Mouse (Mus musculus): Measurements from ENCODE around the gene Hipk2.
"Not testable (repeated sequence)": the region's sequence is repeated elsewhere in the genome, so short reads cannot be mapped to it uniquely, and the experiment has no call there.

The Hipk2 gene

GRCm38 (mm10) chr6:38701421-38701820, 174.5 kb downstream of the Hipk2 start:
- DNase-seq (ENCODE audit: low spot score): no peak

DNA sequence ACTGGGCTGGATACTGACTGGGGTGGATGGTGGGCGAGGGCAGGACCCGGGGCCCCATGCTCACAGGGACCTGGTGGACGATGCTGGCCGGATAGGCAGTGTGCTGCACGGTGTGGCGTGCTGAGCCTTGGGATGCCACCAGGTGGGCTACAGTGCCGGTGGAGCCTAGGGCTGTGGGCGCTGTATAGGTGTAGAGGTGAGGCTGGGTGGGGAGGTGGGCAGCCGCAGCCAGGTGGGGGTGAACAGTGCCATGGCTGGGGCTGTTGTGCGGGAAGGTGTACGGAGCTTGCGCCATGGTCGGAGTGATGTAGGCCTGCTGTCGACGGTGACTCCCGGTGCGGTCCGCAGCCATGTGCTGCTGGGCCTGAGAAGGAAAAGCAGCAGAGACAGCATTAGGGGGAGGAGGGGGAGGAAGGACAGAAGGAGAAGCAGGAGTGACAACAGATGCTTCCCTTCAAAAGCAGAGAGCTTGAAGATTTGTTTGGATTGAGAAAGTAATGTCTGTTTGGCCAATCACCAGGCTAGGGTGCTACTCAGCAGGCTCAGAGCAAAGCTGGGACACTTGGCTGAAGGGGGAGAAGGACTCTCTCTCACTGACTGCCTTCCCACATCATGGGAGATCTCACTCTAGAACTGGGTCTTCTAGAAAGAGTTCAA, 177.6 kb downstream of the Hipk2 start:
- DNase-seq (ENCODE audit: low spot score): no peak

DNA sequence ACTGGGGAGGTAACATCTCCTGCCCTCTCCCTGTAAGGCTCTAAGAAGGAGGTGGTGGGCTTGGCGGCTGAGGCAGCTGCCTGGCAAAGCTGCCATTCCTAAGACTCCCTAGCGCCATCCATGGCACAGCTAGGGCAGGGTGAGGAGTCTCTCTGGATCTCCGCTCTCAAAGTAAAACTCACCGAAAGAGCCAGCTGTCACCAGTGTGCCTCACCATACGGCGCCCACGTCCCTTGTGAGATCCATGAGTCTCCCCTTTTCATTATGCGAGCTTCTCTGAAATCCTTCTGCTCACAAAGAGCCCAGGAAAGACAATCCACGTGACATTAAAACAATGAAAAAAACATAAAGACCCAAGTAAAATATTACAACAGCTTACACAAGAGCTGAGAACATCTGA, 179.4 kb downstream of the Hipk2 start:
- no peak for DNase-seq (ENCODE audit: low spot score)

DNA sequence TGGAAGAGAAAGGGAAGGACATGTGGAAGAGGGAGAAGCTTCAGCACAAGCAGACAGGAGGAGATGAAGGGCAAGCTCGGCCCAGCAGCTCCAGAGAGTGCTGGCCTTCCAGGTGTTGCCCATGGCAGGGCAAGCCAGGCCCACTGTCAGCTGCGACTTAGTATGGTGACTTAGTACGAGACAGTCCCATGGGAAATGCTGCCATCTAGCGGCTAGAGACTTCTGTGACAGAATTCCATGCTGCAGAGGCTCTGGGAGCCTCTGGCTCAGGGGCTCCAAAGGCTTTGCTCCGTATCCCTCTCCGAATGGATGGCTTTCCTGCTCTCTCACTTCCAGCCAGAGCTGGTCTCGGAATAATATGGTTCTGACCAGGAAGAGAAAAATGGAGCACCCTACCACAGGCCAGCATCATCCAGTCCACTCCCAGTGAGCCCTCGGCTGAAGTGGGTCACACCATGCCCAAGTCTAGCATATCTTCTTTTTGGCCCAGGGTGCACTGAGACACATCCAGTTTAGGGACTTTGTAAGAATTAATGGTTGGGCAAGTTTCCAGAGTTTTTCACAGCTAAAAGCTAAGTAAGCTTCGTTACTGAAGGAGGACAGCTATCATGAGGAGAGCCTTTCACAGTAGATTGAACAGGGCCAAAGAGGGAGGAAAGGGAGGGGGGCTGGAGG, 180.4 kb downstream of the Hipk2 start:
- peak; percentile 48 for DNase-seq (ENCODE audit: low spot score)

DNA sequence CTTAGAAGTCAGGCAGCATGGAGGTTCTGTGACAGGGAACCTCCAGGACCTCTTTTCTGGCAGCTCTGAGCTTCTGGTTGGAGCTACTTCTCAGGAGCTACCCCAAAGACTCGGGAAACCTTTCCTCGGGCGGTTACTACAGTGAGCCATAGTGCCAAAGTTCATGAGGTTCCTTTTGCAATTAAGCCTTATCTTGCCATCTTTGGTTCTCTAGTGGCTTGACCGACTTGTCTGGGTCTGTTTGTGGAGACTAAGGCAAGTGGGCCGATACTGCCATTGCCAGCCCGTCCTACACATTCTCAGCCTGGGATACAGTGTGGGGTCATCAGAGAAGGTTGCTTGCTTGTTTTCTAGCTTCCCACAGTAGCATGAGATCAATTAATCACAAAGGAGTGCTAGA, 183.4 kb downstream of the Hipk2 start:
- no peak for DNase-seq (ENCODE audit: low spot score)

- DNase-seq (ENCODE audit: low spot score): no peak
Measured at GRCm38 (mm10) chr6:38691052-38691451, 184.9 kb downstream of the Hipk2 start.

DNA sequence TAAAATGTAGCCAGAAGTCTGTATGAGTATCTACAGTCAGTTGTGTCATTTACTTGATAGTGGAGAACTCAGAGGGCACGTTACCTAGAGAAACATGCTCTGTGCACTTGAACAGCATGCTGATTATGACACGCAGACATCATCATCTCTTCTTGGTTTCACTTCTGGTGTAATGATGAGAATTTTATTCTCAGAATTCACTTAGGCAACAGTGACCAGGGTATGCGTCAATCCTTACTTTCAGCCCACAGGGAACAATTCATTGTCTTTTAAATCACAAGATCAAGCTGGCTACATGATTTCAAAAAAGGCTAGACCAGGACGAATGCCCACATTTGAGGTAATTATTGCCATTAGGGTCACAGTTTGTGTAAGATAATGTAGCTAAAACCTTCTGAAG, 185.3 kb downstream of the Hipk2 start:
- DNase-seq (ENCODE audit: low spot score): no peak

GRCm38 (mm10) chr6:38688841-38689240, 187.1 kb downstream of the Hipk2 start:
- no peak for DNase-seq (ENCODE audit: low spot score)

- DNase-seq (ENCODE audit: low spot score): no peak
Measured at GRCm38 (mm10) chr6:38687216-38687615, 188.7 kb downstream of the Hipk2 start.

DNA sequence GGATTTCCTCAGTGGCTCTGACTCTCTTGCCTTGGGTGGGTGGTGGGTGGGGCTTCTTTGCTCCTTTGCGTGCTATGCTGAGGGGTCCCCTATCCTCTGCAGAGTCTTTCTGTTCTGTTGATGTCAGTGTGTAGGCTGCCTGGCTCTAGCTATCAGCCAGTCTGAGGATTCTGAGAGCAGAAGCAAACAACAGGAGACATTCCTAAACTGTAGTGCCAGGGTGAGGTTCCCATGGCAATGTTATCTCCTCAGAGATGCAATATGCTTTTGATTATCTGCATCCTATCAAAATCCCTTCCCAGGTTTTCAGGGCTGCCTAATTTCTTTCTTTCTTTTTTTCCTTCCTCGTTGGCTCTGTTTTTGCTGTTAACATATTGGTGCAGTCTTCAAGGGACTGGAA, 193.4 kb downstream of the Hipk2 start:
- no peak for DNase-seq (ENCODE audit: low spot score)

DNA sequence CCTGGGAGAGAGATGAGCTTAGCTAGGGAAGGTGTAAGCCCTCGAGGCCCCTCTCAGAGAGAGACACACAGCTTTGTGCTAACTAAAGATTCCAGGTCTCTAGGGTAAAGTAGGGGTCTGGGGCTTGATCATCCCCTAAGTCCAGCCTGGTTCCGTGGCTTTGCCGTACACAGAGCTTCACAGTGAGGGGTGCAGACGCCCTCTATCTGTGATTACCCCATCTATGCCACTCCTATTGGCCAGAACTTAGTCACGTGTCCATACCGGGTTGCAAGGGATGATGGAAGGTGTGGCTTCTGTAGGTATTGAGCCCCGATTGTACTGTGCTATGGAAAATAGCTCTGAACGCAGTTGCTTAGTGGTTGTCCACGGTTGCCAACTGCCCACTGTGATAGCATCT, 198.3 kb downstream of the Hipk2 start:
- DNase-seq (ENCODE audit: low spot score): no peak

- DNase-seq (ENCODE audit: low spot score): no peak
Measured at GRCm38 (mm10) chr6:38676723-38677122, 199.2 kb downstream of the Hipk2 start.

- DNase-seq (ENCODE audit: low spot score): no peak
Measured at GRCm38 (mm10) chr6:38676217-38676616, 199.7 kb downstream of the Hipk2 start.

GRCm38 (mm10) chr6:38672011-38672410, 204.0 kb downstream of the Hipk2 start:
- no peak for DNase-seq (ENCODE audit: low spot score)

- DNase-seq (ENCODE audit: low spot score): no peak
Measured at GRCm38 (mm10) chr6:38671270-38671669, 204.7 kb downstream of the Hipk2 start.

DNA sequence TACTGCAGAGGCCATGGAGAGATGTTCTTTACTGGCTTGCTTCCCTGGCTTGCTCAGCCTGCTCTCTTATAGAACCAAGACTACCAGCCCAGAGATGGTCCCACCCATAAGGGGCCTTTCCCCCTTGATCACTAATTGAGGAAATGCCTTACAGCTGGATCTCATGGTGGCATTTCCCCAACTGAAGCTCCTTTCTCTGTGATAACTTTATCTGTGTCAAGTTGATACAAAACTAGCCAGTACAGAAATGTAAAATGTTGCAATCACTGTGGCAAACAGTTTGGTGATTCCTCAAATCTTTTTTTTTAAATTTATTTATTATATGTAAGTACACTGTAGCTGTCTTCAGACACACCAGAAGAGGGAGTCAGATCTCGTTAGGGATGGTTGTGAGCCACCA, 205.5 kb downstream of the Hipk2 start:
- DNase-seq (ENCODE audit: low spot score): not testable (repeated sequence)

GRCm38 (mm10) chr6:38669580-38669979, 206.4 kb downstream of the Hipk2 start:
- no peak for DNase-seq (ENCODE audit: low spot score)

GRCm38 (mm10) chr6:38662714-38663615, 213.0 kb downstream of the Hipk2 start, which contains the start of gene Clec2l:
Gene Clec2l (plus strand): TSS chr6:38663069.
- DNase-seq (ENCODE audit: low spot score): no peak

GRCm38 (mm10) chr6:38661626-38662025, 214.3 kb downstream of the Hipk2 start:
- no peak for DNase-seq (ENCODE audit: low spot score)

GRCm38 (mm10) chr6:38650263-38650937, 225.6 kb downstream of the Hipk2 start:
- DNase-seq (ENCODE audit: low spot score): peak; percentile 59

- DNase-seq (ENCODE audit: low spot score): no peak
Measured at GRCm38 (mm10) chr6:38649545-38649944, 226.4 kb downstream of the Hipk2 start.
